Comparison of ENCODE assay signal across 19 mouse cellular contexts in the genomic region with DNA sequence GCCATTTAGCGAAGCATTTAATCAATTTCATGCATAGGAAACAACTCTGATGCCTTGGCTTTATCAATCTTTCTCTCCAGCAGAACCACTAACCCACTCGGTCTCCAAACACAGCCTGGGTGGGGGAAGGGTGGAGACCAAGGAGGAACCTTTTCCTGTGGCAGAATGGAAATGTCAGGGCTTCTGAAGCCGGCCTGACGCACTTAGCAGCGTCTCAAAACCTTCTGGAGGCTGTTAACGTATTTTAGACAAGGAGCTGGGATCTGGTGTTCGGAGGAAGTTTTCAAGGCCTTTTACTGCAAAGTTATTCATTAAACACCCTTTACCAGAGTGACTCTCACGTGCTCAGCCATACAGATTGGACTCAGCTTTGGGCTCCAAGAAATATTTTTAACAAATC.
DNase-seq lines count a peak whose midpoint lies in the region; ATAC-seq lines count a peak whose summit lies in the region.
"Had no signal": no experiment of that assay in that cellular context is flagged by ENCODE, and none has a peak within 500 bp of the region (broad histone marks: within the 10 kb centered on the region; RNA-seq: fewer than 3 reads in every experiment).

No protein-coding gene starts in this region.

- no peak overlapping the region for H3K4me2 ChIP-seq in embryonic facial prominence, embryonic 11.5 days (ENCODE audit: low read depth, low read length)
- no peak overlapping the region for H3K4me2 ChIP-seq in hindbrain, embryonic 11.5 days (replicated peaks; ENCODE audit: low read depth, low read length)
- H3K4me2 ChIP-seq: hindbrain, embryonic 14.5 days; midbrain, embryonic 15.5 days had no signal

- no peak overlapping the region for H3K27ac ChIP-seq in embryonic facial prominence, embryonic 11.5 days (replicated peaks; ENCODE audit: low read depth, low read length)
- H3K27ac ChIP-seq in midbrain, embryonic 10.5 days (replicated peaks): no peak overlapping the region
- H3K27ac ChIP-seq in hindbrain, embryonic 11.5 days (ENCODE audit: low read depth, low read length): no peak overlapping the region
- H3K27ac ChIP-seq: forebrain, embryonic 10.5 days; heart, adult 2 months; hindbrain, embryonic 14.5 days; layer of hippocampus, adult 2 months; midbrain, embryonic 15.5 days had no signal

- H3K36me3 ChIP-seq in embryonic facial prominence, embryonic 11.5 days (replicated peaks; ENCODE audit: control insufficient read depth, insufficient read depth, low read depth, low read length): no peaks in the 10 kb centered on the region
- no peaks in the 10 kb centered on the region for H3K36me3 ChIP-seq in midbrain, embryonic 10.5 days
- H3K36me3 ChIP-seq in hindbrain, embryonic 11.5 days (ENCODE audit: control insufficient read depth, insufficient read depth, low read length): no peaks in the 10 kb centered on the region
- H3K36me3 ChIP-seq: forebrain, embryonic 10.5 days; midbrain, embryonic 15.5 days had no signal

- WGBS in embryonic facial prominence, embryonic 11.5 days: 42% methylated on average over 8 of the region's 8 CpGs
- WGBS in midbrain, embryonic 10.5 days: 74% methylated on average over 8 of the region's 8 CpGs
- 41% methylated on average over 8 of the region's 8 CpGs for WGBS in hindbrain, embryonic 11.5 days

- no peak overlapping the region for H3K4me3 ChIP-seq in embryonic facial prominence, embryonic 11.5 days (ENCODE audit: low read depth, low read length)
- H3K4me3 ChIP-seq in midbrain, embryonic 10.5 days: no peak overlapping the region
- H3K4me3 ChIP-seq in hindbrain, embryonic 11.5 days (ENCODE audit: low read depth, low read length): no peak overlapping the region
- H3K4me3 ChIP-seq: forebrain, embryonic 10.5 days; heart, adult 2 months; layer of hippocampus, adult 2 months; midbrain, embryonic 15.5 days had no signal

- DNase-seq in adrenal gland, postnatal 36 days: peak; percentile 4 to 41
- no peak for DNase-seq in adrenal gland, postnatal 14 days
- no peak for DNase-seq in embryonic facial prominence, embryonic 11.5 days (ENCODE audit: low spot score)
- DNase-seq in kidney, adult 18-20 months: peak; percentile 40
- peak; percentile 47 for DNase-seq in kidney, postnatal 14 days
- DNase-seq in midbrain, embryonic 10.5 days (ENCODE audit: low spot score): no peak
- DNase-seq in heart, postnatal 4 days: no peak
- no peak for DNase-seq in hindbrain, embryonic 11.5 days (ENCODE audit: low spot score)
- DNase-seq: adrenal gland, adult 8-10 months; cerebellum, adult 8-10 months; heart, adult 2 months; liver; lung, adult 2 months; right cerebral cortex, adult 18-20 months had no signal

- 0 out of 2 replicates have a peak, but pooled peaks have one; percentile 56 for ATAC-seq in embryonic facial prominence, embryonic 11.5 days (replicated peaks; ENCODE audit: insufficient number of reproducible peaks, low FRiP score, low TSS enrichment, low read depth)
- no peak for ATAC-seq in hindbrain, embryonic 11.5 days (ENCODE audit: low FRiP score)
- ATAC-seq: midbrain, embryonic 15.5 days; Patski had no signal

- H3K4me1 ChIP-seq in embryonic facial prominence, embryonic 11.5 days (ENCODE audit: control insufficient read depth, insufficient read depth, low read length): no peaks in the 10 kb centered on the region
- H3K4me1 ChIP-seq in midbrain, embryonic 10.5 days: peaks cover 2% of the 10 kb centered on the region; the same call in 1 of the 2 replicates
- no peaks in the 10 kb centered on the region for H3K4me1 ChIP-seq in hindbrain, embryonic 11.5 days (replicated peaks; ENCODE audit: control insufficient read depth, insufficient read depth, low read length)
- H3K4me1 ChIP-seq: midbrain, embryonic 15.5 days had no signal

- H3K27me3 ChIP-seq in embryonic facial prominence, embryonic 11.5 days (ENCODE audit: control insufficient read depth, insufficient read depth, low read length): no peaks in the 10 kb centered on the region
- H3K27me3 ChIP-seq in midbrain, embryonic 10.5 days (ENCODE audit: low read depth, poor library complexity, severe bottlenecking): no peaks in the 10 kb centered on the region
- H3K27me3 ChIP-seq in hindbrain, embryonic 11.5 days (ENCODE audit: control insufficient read depth, insufficient read depth, low read length): no peaks in the 10 kb centered on the region
- H3K27me3 ChIP-seq: midbrain, embryonic 15.5 days; Patski had no signal

- no peaks in the 10 kb centered on the region for H3K9me3 ChIP-seq in embryonic facial prominence, embryonic 11.5 days (replicated peaks; ENCODE audit: control insufficient read depth, low read length)
- no peaks in the 10 kb centered on the region for H3K9me3 ChIP-seq in midbrain, embryonic 10.5 days (replicated peaks)
- H3K9me3 ChIP-seq in hindbrain, embryonic 11.5 days (ENCODE audit: control insufficient read depth, low read length): no peaks in the 10 kb centered on the region
- H3K9me3 ChIP-seq: forebrain, embryonic 10.5 days; midbrain, embryonic 15.5 days had no signal

- no peak overlapping the region for H3K9ac ChIP-seq in embryonic facial prominence, embryonic 11.5 days (replicated peaks; ENCODE audit: low read length)
- H3K9ac ChIP-seq in hindbrain, embryonic 11.5 days (ENCODE audit: low read depth, low read length): no peak overlapping the region
- H3K9ac ChIP-seq: hindbrain, embryonic 14.5 days; midbrain, embryonic 15.5 days had no signal

Comparison
In these comparisons a context has a peak if more than half of its experiments do, and no peak if none do; other contexts are left out.
1. DNase-seq: peak in adrenal gland, postnatal 36 days (2 of 2), kidney, adult 18-20 months (single experiment) and kidney, postnatal 14 days (single experiment); none in adrenal gland, postnatal 14 days (single experiment), embryonic facial prominence, embryonic 11.5 days (single experiment), midbrain, embryonic 10.5 days (single experiment), heart, postnatal 4 days (single experiment) and hindbrain, embryonic 11.5 days (single experiment).